Mouse (Mus musculus) lung, adult 2 months (tissue): Measurements from ENCODE around the gene Hes7.

Source experiments
- CTCF ChIP-seq: fragments of 200-500 bp; IDR thresholded peaks from 2 replicates; pipeline ENCODE4 v1.5.1; 2011; ENCODE audit warnings: mild to moderate bottlenecking, low read length, control low read depth; ENCODE audit not compliant: insufficient read depth
- POLR2A ChIP-seq: fragments of 200-500 bp; IDR thresholded peaks from 2 replicates; pipeline ENCODE4 v1.6.1; 2011; ENCODE audit warnings: low read depth, mild to moderate bottlenecking, control low read depth, low read length, borderline replicate concordance; ENCODE audit errors: extremely low read depth

DNA sequence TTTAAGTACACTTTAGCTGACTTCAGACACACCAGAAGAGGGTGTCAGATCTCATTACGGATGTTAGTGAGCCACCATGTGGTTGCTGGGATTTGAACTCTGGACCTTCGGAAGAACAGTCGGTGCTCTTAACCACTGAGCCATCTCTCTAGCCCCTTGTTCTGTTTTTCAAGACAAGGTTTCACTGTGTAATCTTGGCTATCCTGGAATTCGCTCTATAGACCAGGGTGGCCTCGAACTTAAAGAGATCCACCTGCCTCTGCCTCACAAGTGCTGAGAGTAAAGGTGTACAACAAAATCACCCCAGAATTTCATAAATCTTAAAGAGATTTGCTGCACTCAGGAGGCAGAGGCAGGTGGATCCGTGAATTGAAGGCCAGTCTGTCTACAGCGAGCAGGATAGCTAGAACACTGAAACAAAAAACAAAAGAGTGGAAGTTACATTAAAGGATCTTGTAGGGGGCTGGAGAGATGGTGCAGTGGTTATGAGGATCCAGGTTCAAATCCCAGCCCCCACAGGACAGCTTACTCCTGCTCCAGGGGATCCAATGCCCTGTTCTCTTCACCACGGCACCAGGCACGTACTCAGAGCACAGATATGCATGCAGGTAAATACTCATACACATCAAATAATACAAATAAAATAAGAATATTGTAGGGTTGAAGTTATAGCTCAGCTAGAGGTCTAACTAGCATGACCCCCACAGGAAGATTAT lies 44.3 kb upstream of the Hes7 start:
- TF ChIP-seq POLR2A: no peak
- TF ChIP-seq CTCF: no peak
